Mouse (Mus musculus): ENCODE data around the gene Nrxn1. TPM values are rescaled to one million over a fixed set of nuclear protein-coding genes. Genes with fewer than 3 reads are reported as not detected.

The Nrxn1 gene
- polyA plus RNA-seq, 1 experiment from 2014 or later = 222 TPM

DNA sequence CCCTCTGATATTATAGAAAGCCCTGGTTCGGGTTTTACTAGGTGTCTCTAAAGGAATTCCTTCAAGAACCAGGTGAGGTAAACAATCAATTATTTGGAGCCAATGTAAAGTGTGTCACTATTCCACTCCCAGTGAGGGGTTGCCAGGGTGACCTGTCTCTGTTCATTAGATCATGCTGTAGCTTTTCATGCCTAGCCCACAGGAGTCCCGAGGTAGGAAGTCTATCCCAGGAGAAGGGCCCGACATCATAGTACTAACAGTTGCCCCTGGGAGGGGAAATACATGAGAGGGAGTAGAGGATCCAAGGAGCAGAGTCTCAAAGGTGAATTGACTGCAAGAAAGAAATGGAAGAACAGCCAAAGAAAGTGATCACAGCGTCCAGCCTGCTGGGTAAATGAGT, 639.6 kb downstream of the Nrxn1 start:
- Histone ChIP-seq H3K9ac (ENCODE audit: low read depth, low read length) (peak overlapping the region; percentile 45), H3K4me2 (ENCODE audit: low read length) (peak overlapping the region; percentile 55), H3K27me3 (ENCODE audit: control insufficient read depth, insufficient read depth, low read depth, low read length) (no peaks in the 10 kb centered on the region), H3K4me3 (ENCODE audit: low read depth, low read length) (peak overlapping the region; percentile 76), H3K27ac (ENCODE audit: low read length) (peak overlapping the region; percentile 93), H3K36me3 (ENCODE audit: control insufficient read depth, insufficient read depth, low read length) (no peaks in the 10 kb centered on the region), H3K4me1 (ENCODE audit: control insufficient read depth, insufficient read depth, low read length) (peaks cover 12% of the 10 kb centered on the region; the same call in 1 of the 2 replicates), H3K9me3 (replicated peaks; ENCODE audit: control insufficient read depth, low read length, poor library complexity, severe bottlenecking) (no peaks in the 10 kb centered on the region)
- no peak for ATAC-seq
- WGBS = 43% methylated on average over 4 of the region's 4 CpGs

DNA sequence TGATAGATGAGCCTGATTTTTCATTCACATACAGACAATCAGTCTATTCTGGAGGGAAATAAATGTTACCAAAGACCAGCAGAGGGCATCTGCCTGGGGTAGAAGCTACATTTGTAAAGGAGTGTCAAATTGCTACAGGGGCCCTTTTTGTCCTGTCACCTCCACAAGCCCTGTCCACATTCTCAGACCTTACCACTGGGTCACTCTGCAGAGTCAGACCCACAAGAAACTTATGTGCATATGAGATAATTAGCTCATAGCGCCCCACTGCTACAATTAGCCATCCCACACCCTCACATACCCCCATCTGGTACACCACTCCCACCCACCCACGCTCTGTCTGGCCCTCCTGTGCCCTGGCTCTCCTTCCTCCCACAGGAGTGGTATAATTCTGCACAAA, 640.1 kb downstream of the Nrxn1 start:
- Histone ChIP-seq H3K27me3 (ENCODE audit: control insufficient read depth, insufficient read depth, low read depth, low read length) (no peaks in the 10 kb centered on the region), H3K9me3 (replicated peaks; ENCODE audit: control insufficient read depth, low read length, poor library complexity, severe bottlenecking) (no peaks in the 10 kb centered on the region), H3K4me1 (ENCODE audit: control insufficient read depth, insufficient read depth, low read length) (peaks cover 12% of the 10 kb centered on the region; the same call in 1 of the 2 replicates), H3K9ac (ENCODE audit: low read depth, low read length) (peak overlapping the region; percentile 45), H3K27ac (ENCODE audit: low read length) (peak overlapping the region; percentile 93), H3K4me2 (ENCODE audit: low read length) (peak overlapping the region; percentile 55), H3K36me3 (ENCODE audit: control insufficient read depth, insufficient read depth, low read length) (no peaks in the 10 kb centered on the region), H3K4me3 (ENCODE audit: low read depth, low read length) (peak overlapping the region; percentile 76)
- ATAC-seq = no peak
- WGBS = 75% methylated on average over 2 of the region's 2 CpGs

- peaks cover 9% of the 10 kb centered on the region; the same call in 1 of the 2 replicates for H3K4me1 ChIP-seq (ENCODE audit: control insufficient read depth, insufficient read depth, low read length)
- 70% methylated on average over 2 of the region's 2 CpGs for WGBS
- H3K4me3 ChIP-seq (ENCODE audit: low read depth, low read length) = peak overlapping the region; percentile 76
- peak overlapping the region; percentile 60 for H3K9ac ChIP-seq (ENCODE audit: low read depth, low read length)
- H3K4me2 ChIP-seq (ENCODE audit: low read length) = peak overlapping the region; percentile 55
- peak overlapping the region; percentile 29 for H3K27ac ChIP-seq (ENCODE audit: low read length)
- ATAC-seq = no peak
- no peaks in the 10 kb centered on the region for H3K9me3 ChIP-seq (replicated peaks; ENCODE audit: control insufficient read depth, low read length, poor library complexity, severe bottlenecking)
- no peaks in the 10 kb centered on the region for H3K36me3 ChIP-seq (ENCODE audit: control insufficient read depth, insufficient read depth, low read length)
- no peaks in the 10 kb centered on the region for H3K27me3 ChIP-seq (ENCODE audit: control insufficient read depth, insufficient read depth, low read depth, low read length)
Observed at GRCm38 (mm10) chr17:90451384-90451783, 641.5 kb downstream of the Nrxn1 start.

DNA sequence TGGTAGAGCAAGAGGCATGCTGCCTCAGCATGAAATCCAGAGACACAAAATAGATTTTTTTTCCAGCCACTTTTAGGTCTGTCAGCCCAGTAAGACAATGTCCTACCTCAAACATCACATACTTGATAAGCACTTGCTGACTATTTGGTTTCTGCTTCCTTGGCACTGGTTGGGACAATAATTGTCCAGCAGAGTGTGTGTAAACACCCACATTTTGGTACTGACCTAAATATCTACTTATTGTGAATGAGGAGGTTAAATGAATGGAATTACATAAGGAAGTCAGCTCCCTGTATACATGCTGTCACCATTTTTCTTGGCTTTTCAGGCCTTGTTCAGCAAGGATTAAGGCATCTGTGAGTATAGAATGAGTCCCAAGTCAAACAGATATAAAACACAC, 649.8 kb downstream of the Nrxn1 start:
- no peaks in the 10 kb centered on the region for H3K4me1 ChIP-seq (ENCODE audit: control insufficient read depth, insufficient read depth, low read length)
- H3K4me2 ChIP-seq (ENCODE audit: low read length) = no peak overlapping the region
- H3K27me3 ChIP-seq (ENCODE audit: control insufficient read depth, insufficient read depth, low read depth, low read length) = no peaks in the 10 kb centered on the region
- no peak overlapping the region for H3K27ac ChIP-seq (ENCODE audit: low read length)
- H3K9ac ChIP-seq (ENCODE audit: low read depth, low read length) = no peak overlapping the region
- H3K9me3 ChIP-seq (replicated peaks; ENCODE audit: control insufficient read depth, low read length, poor library complexity, severe bottlenecking) = no peaks in the 10 kb centered on the region
- no peak overlapping the region for H3K4me3 ChIP-seq (ENCODE audit: low read depth, low read length)
- no peak for ATAC-seq
- no peaks in the 10 kb centered on the region for H3K36me3 ChIP-seq (ENCODE audit: control insufficient read depth, insufficient read depth, low read length)

DNA sequence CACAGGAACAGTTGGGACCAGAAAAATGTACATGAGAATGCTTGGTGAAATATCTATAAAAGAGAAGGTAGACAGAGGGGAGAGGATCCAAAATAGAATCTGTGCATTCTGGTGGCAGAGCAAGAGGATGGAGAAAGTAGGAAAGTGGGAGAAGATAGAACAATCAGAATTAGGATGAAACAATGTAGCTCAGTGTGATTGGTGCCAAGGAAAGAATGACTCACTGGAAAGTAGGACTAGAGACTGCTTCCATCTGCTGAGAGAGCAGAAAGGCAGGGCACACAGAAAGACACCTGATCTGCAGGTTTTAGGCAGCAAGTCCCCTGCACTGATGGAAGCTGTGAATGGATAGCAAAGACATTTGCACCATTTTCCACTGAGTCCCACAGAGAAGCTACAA, 657.0 kb downstream of the Nrxn1 start:
- Histone ChIP-seq H3K4me3 (ENCODE audit: low read depth, low read length) (no peak overlapping the region), H3K27ac (ENCODE audit: low read length) (no peak overlapping the region), H3K4me1 (ENCODE audit: control insufficient read depth, insufficient read depth, low read length) (no peaks in the 10 kb centered on the region), H3K9ac (ENCODE audit: low read depth, low read length) (no peak overlapping the region), H3K36me3 (ENCODE audit: control insufficient read depth, insufficient read depth, low read length) (no peaks in the 10 kb centered on the region), H3K9me3 (replicated peaks; ENCODE audit: control insufficient read depth, low read length, poor library complexity, severe bottlenecking) (no peaks in the 10 kb centered on the region), H3K4me2 (ENCODE audit: low read length) (no peak overlapping the region), H3K27me3 (ENCODE audit: control insufficient read depth, insufficient read depth, low read depth, low read length) (no peaks in the 10 kb centered on the region)
- ATAC-seq = no peak

GRCm38 (mm10) chr17:90435371-90435770, 657.5 kb downstream of the Nrxn1 start:
- Histone ChIP-seq H3K4me1 (ENCODE audit: control insufficient read depth, insufficient read depth, low read length) (no peaks in the 10 kb centered on the region), H3K36me3 (ENCODE audit: control insufficient read depth, insufficient read depth, low read length) (no peaks in the 10 kb centered on the region), H3K27ac (ENCODE audit: low read length) (no peak overlapping the region), H3K9ac (ENCODE audit: low read depth, low read length) (no peak overlapping the region), H3K4me3 (ENCODE audit: low read depth, low read length) (no peak overlapping the region), H3K4me2 (ENCODE audit: low read length) (no peak overlapping the region), H3K27me3 (ENCODE audit: control insufficient read depth, insufficient read depth, low read depth, low read length) (no peaks in the 10 kb centered on the region), H3K9me3 (replicated peaks; ENCODE audit: control insufficient read depth, low read length, poor library complexity, severe bottlenecking) (no peaks in the 10 kb centered on the region)
- ATAC-seq = no peak
- WGBS = 94% methylated on average over 2 of the region's 2 CpGs

GRCm38 (mm10) chr17:90430211-90430610, 662.7 kb downstream of the Nrxn1 start:
- Histone ChIP-seq H3K4me3 (ENCODE audit: low read depth, low read length) (no peak overlapping the region), H3K27me3 (ENCODE audit: control insufficient read depth, insufficient read depth, low read depth, low read length) (no peaks in the 10 kb centered on the region), H3K4me2 (ENCODE audit: low read length) (no peak overlapping the region), H3K27ac (ENCODE audit: low read length) (no peak overlapping the region), H3K9ac (ENCODE audit: low read depth, low read length) (no peak overlapping the region), H3K9me3 (replicated peaks; ENCODE audit: control insufficient read depth, low read length, poor library complexity, severe bottlenecking) (no peaks in the 10 kb centered on the region), H3K36me3 (ENCODE audit: control insufficient read depth, insufficient read depth, low read length) (no peaks in the 10 kb centered on the region), H3K4me1 (ENCODE audit: control insufficient read depth, insufficient read depth, low read length) (no peaks in the 10 kb centered on the region)
- no peak for ATAC-seq
- 72% methylated on average over 1 of the region's 1 CpGs for WGBS

DNA sequence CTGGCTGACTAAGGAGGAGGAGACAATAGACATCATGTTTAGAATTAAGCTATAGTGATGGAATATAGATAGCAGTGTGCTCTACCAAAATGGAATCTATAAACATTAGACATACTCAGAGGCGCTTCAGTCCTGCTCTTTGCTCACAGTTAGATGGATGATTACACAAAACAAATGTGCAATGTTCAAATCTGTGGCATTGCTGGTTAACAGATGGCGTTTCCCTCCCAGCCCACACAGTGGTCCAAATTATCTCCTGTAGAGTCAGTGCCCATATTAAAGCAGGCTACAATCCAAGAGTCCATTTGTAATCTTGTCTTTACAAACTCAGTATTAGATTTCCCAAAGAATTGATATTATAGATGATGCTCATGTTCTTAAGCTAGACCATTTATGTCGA, 666.9 kb downstream of the Nrxn1 start:
- no peak for ATAC-seq
- no peaks in the 10 kb centered on the region for H3K36me3 ChIP-seq (ENCODE audit: control insufficient read depth, insufficient read depth, low read length)
- 88% methylated on average over 3 of the region's 3 CpGs for WGBS

DNA sequence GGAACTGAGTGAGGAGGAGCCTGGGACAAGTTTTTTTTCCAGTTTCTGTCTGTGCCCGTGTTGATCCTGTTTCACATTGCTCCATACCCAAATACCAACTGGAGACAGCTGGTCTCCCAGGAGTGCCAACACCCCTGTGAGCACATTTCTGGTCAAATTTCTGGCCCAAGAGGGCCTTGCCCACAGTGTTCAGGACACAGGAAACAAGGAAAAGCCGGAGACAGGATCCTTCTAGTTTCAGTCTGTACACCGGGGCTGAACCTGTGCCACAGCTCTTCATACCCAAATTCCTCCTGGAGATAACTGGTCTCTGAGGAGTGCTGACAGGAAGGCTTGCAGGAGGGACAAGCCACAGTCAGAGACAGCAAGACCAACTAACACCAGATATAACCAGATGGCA, 670.3 kb downstream of the Nrxn1 start:
- Histone ChIP-seq H3K9me3 (replicated peaks; ENCODE audit: control insufficient read depth, low read length, poor library complexity, severe bottlenecking) (no peaks in the 10 kb centered on the region), H3K27ac (ENCODE audit: low read length) (no peak overlapping the region), H3K4me3 (ENCODE audit: low read depth, low read length) (no peak overlapping the region), H3K4me2 (ENCODE audit: low read length) (no peak overlapping the region), H3K36me3 (ENCODE audit: control insufficient read depth, insufficient read depth, low read length) (no peaks in the 10 kb centered on the region), H3K9ac (ENCODE audit: low read depth, low read length) (no peak overlapping the region), H3K27me3 (ENCODE audit: control insufficient read depth, insufficient read depth, low read depth, low read length) (no peaks in the 10 kb centered on the region), H3K4me1 (ENCODE audit: control insufficient read depth, insufficient read depth, low read length) (no peaks in the 10 kb centered on the region)
- no peak for ATAC-seq
- WGBS = 92% methylated on average over 3 of the region's 3 CpGs

More for the DNA sequence above, 666.9 kb downstream of the Nrxn1 start:
- Histone ChIP-seq H3K4me2 (ENCODE audit: low read length) (no peak overlapping the region), H3K27ac (ENCODE audit: low read length) (no peak overlapping the region), H3K27me3 (ENCODE audit: control insufficient read depth, insufficient read depth, low read depth, low read length) (no peaks in the 10 kb centered on the region), H3K4me1 (ENCODE audit: control insufficient read depth, insufficient read depth, low read length) (no peaks in the 10 kb centered on the region), H3K9me3 (replicated peaks; ENCODE audit: control insufficient read depth, low read length, poor library complexity, severe bottlenecking) (no peaks in the 10 kb centered on the region), H3K9ac (ENCODE audit: low read depth, low read length) (no peak overlapping the region), H3K4me3 (ENCODE audit: low read depth, low read length) (no peak overlapping the region)

DNA sequence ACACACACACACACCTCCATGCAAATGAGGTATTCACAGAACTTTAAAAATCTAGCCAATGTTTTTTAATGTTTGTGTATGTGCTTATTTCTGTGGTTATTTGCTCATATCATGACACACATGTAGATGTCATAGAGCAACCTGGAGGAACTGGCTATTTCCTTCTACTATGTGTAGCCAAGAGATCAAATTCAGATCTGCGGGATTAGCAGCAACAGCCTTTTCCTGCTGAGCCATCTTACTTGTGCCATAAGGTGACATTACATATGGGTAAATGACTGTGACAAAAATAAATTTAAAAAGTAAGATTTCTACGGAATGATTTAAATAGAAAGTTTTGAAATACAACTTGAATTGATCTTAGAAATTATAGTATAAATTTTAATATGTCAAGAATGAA, 672.1 kb downstream of the Nrxn1 start:
- no peaks in the 10 kb centered on the region for H3K27me3 ChIP-seq (ENCODE audit: control insufficient read depth, insufficient read depth, low read depth, low read length)
- no peaks in the 10 kb centered on the region for H3K4me1 ChIP-seq (ENCODE audit: control insufficient read depth, insufficient read depth, low read length)
- 93% methylated on average over 2 of the region's 2 CpGs for WGBS
- no peak overlapping the region for H3K4me3 ChIP-seq (ENCODE audit: low read depth, low read length)
- no peak overlapping the region for H3K27ac ChIP-seq (ENCODE audit: low read length)
- no peak for ATAC-seq
- H3K9me3 ChIP-seq (replicated peaks; ENCODE audit: control insufficient read depth, low read length, poor library complexity, severe bottlenecking) = no peaks in the 10 kb centered on the region
- no peak overlapping the region for H3K4me2 ChIP-seq (ENCODE audit: low read length)
- H3K36me3 ChIP-seq (ENCODE audit: control insufficient read depth, insufficient read depth, low read length) = no peaks in the 10 kb centered on the region
- H3K9ac ChIP-seq (ENCODE audit: low read depth, low read length) = no peak overlapping the region
